Mouse (Mus musculus) left cerebral cortex, adult 2 months (tissue): ENCODE measurements at regions not wholly inside any gene's neighbourhood (a gene's known extent, or its start where the extent isn't known, plus 50 kb on each side); places are given as distances from the start of the nearest gene placed in this dataset.

Experiments used
- DNase-seq, 2 experiments: peaks; one replicate each; pipeline ENCODE4 v3.0.0; 2021 to 2022; ENCODE audit warnings: low spot score in 2 of 2, mixed read lengths in 1 of 2; ENCODE audit errors: extremely low spot score in 1 of 2
- H3K27ac ChIP-seq: fragments of 200-600 bp; 2 replicates; pipeline ENCODE4 v1.8.1; 2022
- H3K4me3 ChIP-seq: fragments of 200-600 bp; 2 replicates; pipeline ENCODE4 v1.8.1; 2022
- CTCF ChIP-seq: fragments of 200-600 bp; IDR thresholded peaks from 2 replicates; pipeline ENCODE4 v1.8.1; 2022; ENCODE audit warnings: antibody characterized with exemption, mild to moderate bottlenecking, moderate library complexity
- intact Hi-C: fragments of 180-260 bp; cut with DNase I; formaldehyde crosslinking; loops from one replicate; pipeline ENCODE4 v1.15.1; 2025

DNA sequence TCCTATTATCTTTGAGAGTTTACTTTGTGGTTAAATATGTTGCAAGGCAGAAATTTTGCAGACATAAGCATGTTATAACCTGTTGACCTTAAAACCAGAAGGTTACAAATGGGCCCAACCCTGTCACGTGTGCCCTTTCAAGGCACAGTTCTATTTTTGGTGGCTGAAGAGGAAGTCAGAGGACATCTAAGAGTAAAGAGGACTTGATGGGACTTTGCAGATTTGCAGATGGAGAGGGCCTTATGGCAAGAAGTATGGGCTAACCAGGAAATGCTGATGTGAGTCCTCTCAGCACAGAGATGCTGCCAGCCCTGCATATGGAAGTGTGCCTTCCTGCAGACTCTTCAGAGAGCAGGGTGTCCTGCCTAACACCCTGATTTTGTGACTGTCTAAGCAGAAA lies 101.6 kb upstream of the Ednrb start:
- Histone ChIP-seq H3K4me3 (no peak overlapping the region), H3K27ac (no peak overlapping the region)
- no peak for DNase-seq
- no peak for TF ChIP-seq CTCF
- intact Hi-C loops: no loop called here

DNA sequence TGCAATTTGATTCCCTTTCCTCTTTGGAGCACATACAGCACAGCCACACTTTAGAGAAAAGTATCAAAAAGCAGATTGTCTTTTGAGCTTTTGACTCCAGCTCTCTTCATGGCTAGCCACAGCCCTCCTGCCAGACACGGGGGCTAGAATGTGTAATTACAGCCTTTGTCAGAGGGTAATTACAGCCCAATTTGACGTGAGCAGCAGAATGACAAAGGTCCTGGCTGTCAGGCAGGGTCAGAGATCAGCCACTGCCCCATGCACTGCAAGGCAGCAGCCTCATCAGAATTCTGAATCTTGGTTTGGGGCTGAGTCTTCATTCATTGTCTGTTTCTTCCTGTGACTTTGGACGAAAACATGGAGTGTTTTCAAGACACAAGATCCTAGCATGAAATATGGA lies 95.7 kb upstream of the Ednrb start:
- intact Hi-C loops: no loop called here
- Histone ChIP-seq H3K27ac (no peak overlapping the region), H3K4me3 (no peak overlapping the region)
- no peak for TF ChIP-seq CTCF
- no peak for DNase-seq

DNA sequence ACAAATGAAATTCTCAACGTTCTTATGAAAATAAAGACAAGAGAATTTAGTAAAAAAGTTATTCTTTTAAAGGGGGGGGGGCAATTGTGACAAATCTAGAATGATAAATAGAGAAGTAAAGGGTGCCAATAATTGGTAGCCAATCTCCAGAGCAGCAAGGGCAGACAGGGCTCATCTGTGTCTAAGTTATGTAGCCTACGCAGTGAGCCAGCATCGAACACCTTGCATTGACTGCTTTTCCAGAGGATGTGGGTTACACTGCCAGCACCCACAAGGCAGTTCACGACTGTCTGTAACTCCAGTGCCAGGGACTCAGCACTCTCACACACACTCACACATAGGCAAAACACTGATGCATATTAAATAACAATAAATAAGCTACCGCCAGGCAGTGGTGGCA lies 94.7 kb upstream of the Ednrb start:
- Histone ChIP-seq H3K27ac (no peak overlapping the region), H3K4me3 (no peak overlapping the region)
- intact Hi-C loops: no loop called here
- no peak for TF ChIP-seq CTCF
- no peak for DNase-seq

DNA sequence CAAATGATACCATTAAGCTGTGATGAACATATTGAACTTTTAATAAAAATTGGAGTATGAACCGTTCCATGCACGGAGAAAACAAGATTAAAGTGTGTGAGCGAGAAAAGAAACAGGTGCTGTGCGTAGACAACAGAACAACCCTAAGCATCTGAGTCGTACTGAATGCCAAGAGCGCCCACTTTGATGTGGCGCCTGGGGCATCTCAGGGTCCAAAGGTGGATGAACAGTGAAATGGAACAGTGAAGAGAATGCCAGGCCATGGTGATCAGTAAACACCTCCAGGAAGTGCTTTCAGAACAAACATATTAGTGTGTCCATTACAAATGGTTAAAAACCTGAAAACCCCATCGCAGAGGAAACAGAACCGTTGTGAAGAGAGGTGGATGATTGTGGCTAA lies 94.0 kb upstream of the Ednrb start:
- TF ChIP-seq CTCF: no peak
- DNase-seq: no peak
- Histone ChIP-seq H3K4me3 (no peak overlapping the region), H3K27ac (no peak overlapping the region)
- intact Hi-C loops: no loop called here

DNA sequence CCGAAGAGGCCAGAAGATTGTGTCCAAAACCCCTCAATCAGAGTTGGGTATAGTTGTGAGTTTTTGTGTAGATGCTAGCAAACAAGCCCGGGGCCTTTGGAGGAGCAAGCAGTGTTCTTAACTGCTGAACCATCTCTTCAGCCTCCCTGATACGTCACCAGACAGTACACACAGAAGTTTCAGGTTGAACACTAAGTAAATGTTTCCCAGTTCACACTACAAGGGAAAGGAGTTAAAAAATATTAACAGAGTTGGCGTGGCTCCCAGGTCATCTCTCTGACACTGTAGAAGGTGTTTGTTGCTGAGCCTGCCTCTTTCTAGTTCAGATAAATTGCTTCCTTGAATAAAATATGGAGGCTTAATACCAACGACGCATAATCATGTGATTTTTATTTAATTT lies 93.5 kb upstream of the Ednrb start:
- H3K4me3 ChIP-seq: no peak overlapping the region
- no peak for TF ChIP-seq CTCF
- no peak for DNase-seq
- intact Hi-C loops: no loop called here
- H3K27ac ChIP-seq: no peak overlapping the region

DNA sequence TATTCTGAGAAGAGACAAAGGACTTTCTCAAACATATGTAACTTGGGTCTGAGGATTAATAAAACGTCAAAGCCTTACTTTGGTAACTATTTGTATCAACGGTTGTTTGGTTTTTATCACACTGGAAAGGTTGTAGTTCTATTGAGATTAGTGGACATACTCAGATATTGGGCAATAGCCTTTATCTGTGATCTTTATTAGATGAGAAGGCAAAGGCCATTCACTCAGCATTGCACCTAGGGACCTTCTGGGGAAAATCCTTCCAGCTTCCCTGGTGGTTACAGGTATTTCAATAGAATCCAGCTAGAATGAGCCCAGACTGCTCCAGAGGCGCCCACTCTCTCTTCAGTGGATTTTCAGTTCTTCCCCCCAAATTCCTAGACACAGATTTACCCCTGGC lies 89.6 kb upstream of the Ednrb start:
- no peak overlapping the region for H3K27ac ChIP-seq
- intact Hi-C loops: no loop called here
- no peak for TF ChIP-seq CTCF
- no peak for DNase-seq
- H3K4me3 ChIP-seq: no peak overlapping the region

DNA sequence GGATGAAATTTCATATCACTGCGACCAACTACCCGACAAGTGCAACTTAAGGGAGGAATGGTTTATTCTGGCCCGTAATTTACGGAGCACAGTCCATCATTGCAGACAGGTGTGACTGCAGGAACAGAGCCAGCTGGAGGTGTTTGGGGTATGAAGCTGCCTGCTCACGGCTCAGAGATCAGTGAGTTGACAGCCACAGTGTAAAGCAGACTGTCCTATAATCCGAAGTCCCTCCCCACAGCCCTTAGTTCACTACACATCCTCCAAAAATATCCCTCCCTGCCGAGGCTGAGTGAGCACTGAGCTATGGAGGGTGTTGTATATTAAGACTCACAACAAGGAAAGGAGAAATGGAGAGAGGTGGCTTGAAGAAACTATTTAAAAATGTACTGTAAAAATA lies 88.0 kb upstream of the Ednrb start:
- intact Hi-C loops: no loop called here
- Histone ChIP-seq H3K4me3 (no peak overlapping the region), H3K27ac (no peak overlapping the region)
- no peak for TF ChIP-seq CTCF
- no peak for DNase-seq

DNA sequence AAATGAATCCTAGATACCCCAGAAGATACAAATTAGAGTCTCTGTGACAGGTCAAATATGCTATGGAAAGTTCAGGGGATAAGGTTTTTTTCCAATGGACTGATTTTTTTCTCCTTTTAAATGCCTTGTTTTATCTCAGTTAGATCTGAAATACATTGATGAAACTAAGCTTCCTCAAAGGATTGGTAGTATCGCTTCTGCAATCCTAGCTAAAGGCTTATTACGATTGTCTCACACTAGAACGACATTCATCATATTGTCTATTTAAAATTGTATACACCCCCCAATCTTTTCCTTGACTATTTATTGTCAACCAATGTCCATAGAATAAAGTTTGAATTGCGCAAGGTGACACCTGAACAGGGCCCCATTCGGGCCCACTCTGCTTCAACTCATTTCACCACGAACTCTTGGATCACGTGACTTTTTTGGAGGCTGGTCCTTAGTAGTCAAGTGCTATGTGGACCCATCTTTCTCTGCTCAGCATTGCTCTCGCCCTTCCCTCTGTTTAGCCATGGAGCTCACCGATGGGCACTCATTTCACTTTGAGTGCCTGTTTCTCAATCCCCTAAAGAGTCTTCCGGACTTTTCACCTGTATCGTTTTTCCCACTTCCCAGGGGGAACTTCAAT lies 85.6 kb upstream of the Ednrb start:
- DNase-seq: no peak
- no peak overlapping the region for H3K4me3 ChIP-seq
- no peak for TF ChIP-seq CTCF
- H3K27ac ChIP-seq: no peak overlapping the region
- intact Hi-C loops: no loop called here

DNA sequence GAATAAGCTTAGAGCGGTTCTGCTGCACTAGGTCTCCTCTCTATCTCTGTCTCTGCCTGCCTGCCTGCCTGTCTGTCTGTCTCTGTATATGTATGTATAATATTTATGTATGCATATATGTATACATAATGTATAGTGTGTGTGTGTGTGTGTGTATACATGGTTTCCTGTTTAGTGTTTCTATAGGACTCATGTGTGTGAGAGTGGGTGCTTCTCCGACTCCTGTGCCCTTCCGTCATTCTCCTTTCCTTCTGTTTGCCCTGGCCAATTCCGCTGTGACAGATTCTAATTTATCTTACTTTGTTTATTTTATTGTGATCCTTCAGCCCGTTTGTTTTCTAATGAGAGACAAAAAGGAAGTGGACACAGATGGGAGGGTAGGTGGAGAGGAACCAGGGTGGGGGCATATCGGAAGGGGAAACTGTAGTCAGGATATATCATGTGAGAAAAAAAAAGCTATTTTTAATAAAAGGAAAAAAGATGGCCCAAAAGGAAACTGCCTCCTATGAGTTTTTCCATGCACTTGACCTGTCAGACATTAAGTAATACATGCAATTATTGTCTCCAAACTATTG lies 85.0 kb upstream of the Ednrb start:
- DNase-seq: no peak
- H3K27ac ChIP-seq: no peak overlapping the region
- no peak for TF ChIP-seq CTCF
- intact Hi-C loops: no loop called here
- no peak overlapping the region for H3K4me3 ChIP-seq

DNA sequence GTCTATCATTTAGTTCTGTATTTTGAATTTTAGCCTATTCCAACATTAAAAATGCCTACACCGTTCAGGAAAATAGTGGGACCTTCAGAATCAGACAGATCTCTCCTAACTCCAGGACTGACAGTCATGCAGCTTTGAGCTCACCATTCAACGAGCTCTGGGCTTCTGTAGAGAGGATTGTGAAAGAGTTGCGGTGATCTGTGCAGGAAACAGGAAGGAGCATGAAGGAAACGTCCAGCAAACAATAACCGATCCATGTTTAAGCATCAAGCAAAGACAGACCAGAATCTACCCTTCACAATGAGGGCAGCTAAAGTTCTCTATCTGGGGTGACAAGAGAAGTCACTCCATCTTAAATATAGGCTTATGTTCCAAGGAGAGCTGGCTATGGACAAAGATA lies 76.0 kb upstream of the Ednrb start:
- DNase-seq: no peak
- TF ChIP-seq CTCF: no peak
- intact Hi-C loops: no loop called here
- no peak overlapping the region for H3K4me3 ChIP-seq
- H3K27ac ChIP-seq: no peak overlapping the region

DNA sequence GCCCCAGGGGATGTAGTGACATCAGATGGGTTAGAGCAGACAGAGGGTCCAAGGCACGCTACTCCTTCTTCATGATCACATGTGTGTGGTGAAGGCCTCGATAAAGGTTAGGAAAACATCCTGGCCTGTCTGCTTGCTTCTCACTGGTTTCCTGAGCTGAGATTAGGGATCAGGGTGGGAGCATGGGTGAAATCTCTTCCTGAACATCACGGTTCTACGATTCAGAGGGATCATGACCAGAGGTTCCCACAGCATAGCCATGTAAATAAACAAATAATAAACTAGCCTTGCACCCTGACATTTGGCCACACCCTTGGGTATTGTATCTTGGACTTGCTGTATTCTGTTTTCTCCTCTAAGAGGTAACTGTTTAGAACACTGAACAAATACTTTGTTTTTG lies 75.2 kb upstream of the Ednrb start:
- no peak for DNase-seq
- H3K4me3 ChIP-seq: no peak overlapping the region
- intact Hi-C loops: no loop called here
- no peak for TF ChIP-seq CTCF
- H3K27ac ChIP-seq: no peak overlapping the region

DNA sequence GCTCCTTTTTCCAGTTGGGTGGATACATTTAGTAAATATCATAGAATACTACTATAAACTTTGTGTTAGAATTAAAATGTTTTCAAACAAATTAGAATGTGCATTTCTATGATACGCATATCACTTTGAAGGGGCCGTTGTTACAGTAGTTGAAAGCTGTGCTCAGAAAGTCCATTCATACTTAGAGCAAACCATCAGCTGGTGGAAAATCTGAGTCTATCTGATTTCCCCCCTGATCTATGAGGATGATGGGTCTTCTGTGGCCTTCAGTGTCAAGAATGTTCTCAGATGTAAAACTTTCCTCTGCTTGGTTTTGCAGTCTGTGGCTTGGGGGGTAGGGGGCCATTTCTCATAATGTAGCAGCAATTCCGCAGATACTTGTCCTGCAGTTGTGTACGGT lies 69.3 kb upstream of the Ednrb start:
- no peak for TF ChIP-seq CTCF
- intact Hi-C loops: no loop called here
- no peak for DNase-seq

DNA sequence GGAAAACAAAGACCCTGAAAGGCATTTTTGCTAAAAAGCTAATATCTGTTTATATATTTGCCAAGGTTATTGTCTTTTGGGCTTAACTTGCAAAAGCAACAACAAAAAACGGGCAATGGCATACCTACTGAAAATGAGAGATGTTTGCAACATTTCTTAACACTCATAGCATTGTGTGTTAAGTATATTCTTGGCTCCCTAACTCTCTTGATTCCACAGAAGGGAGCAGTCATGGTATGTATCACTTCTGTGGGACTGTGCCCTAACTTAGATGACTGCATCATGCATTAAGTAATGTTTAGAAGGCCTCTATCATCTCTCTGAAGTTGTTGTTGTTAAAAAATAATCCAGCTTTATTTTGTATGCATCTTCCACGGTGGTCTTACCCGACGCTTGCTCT lies 67.5 kb upstream of the Ednrb start:
- no peak overlapping the region for H3K27ac ChIP-seq
- TF ChIP-seq CTCF: no peak
- intact Hi-C loops: no loop called here
- H3K4me3 ChIP-seq: no peak overlapping the region
- DNase-seq: no peak

More for the DNA sequence above, 69.3 kb upstream of the Ednrb start:
- H3K4me3 ChIP-seq: no peak overlapping the region
- no peak overlapping the region for H3K27ac ChIP-seq

DNA sequence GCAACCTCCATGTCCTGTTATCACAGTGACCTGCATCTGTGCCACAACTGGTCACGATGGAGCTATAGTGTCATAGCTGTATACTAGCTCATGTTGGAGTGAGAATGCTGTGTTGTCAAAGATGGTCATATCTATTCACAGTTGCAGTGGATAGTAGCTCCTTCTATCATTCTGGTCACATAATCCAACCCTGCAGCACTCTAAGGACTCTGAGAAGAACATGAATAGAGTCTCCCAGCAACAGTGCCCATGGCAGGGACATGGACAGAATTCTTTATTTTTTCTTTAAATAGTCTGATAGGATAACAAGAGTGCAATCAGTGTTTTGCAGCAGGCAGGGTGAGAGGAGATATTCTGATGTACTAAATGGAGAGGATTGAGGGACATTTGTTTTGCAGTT lies 67.1 kb upstream of the Ednrb start:
- Histone ChIP-seq H3K4me3 (no peak overlapping the region), H3K27ac (no peak overlapping the region)
- DNase-seq: no peak
- intact Hi-C loops: no loop called here
- no peak for TF ChIP-seq CTCF
